Mouse (Mus musculus): ENCODE results near the gene B230307C23Rik. TPM values are rescaled to one million over a fixed set of nuclear protein-coding genes. Genes with fewer than 3 reads are reported as not detected.
"Not testable (repeated sequence)": the region's sequence is repeated elsewhere in the genome, so short reads cannot be mapped to it uniquely, and the experiment has no call there.

Gene B230307C23Rik
- polyA plus RNA-seq, 1 experiment from 2014 or later, result 24.2 TPM

GRCm38 (mm10) chr16:98081140-98081539, 84.0 kb downstream of the B230307C23Rik start:
- H3K9ac ChIP-seq, result peak overlapping the region; percentile 64
- 67% methylated on average over 1 of the region's 1 CpGs for WGBS
- DNase-seq (ENCODE audit: low spot score), result peak; percentile 30
- not testable (repeated sequence) for ATAC-seq (ENCODE audit: low FRiP score); H3K4me1 ChIP-seq (replicated peaks; ENCODE audit: control insufficient read depth, insufficient read depth, low read length); H3K27me3 ChIP-seq (ENCODE audit: control insufficient read depth, insufficient read depth, low read length); H3K9me3 ChIP-seq (ENCODE audit: control insufficient read depth, low read length); H3K27ac ChIP-seq; H3K36me3 ChIP-seq (replicated peaks; ENCODE audit: control insufficient read depth, insufficient read depth)
- H3K4me3 ChIP-seq (replicated peaks; ENCODE audit: low read length), result peak overlapping the region; percentile 81
- peak overlapping the region; percentile 71 for H3K4me2 ChIP-seq (replicated peaks)

Other genes starting within 250 kb of the B230307C23Rik start
- gene Ripk4, start 233.5 kb upstream of the B230307C23Rik start, polyA plus RNA-seq (2014; fragmentation: Nextera tagmentation; extraction: Ambion mirVana), result 0.76 and 0.83 TPM in 2 replicates
- gene Prdm15, start 145.5 kb upstream of the B230307C23Rik start, polyA plus RNA-seq (2014; fragmentation: Nextera tagmentation; extraction: Ambion mirVana), result 9.2 and 10.0 TPM in 2 replicates
- gene C2cd2, start 34.7 kb upstream of the B230307C23Rik start, polyA plus RNA-seq (2014; fragmentation: Nextera tagmentation; extraction: Ambion mirVana), result 19.6 and 21.0 TPM in 2 replicates
- 13.8 and 14.2 TPM in 2 replicates for gene Zbtb21, start 34.7 kb upstream of the B230307C23Rik start, polyA plus RNA-seq (2014; fragmentation: Nextera tagmentation; extraction: Ambion mirVana)
- gene A630089N07Rik, start 85.1 kb downstream of the B230307C23Rik start, polyA plus RNA-seq (2014; fragmentation: Nextera tagmentation; extraction: Ambion mirVana), result 14.3 and 15.3 TPM in 2 replicates

Data from hindbrain, embryonic 14.5 days (tissue).